Mouse (Mus musculus) heart, postnatal 25 days (tissue): ENCODE data around the gene Arntl. TPM values are rescaled to one million over a fixed set of nuclear protein-coding genes. Genes with fewer than 3 reads are reported as not detected.

ENCODE experiments used
- DNase-seq: peaks from one replicate; pipeline ENCODE4 v3.0.0; 2022; ENCODE audit warnings: low spot score
- intact Hi-C: fragments of 180-260 bp; cut with DNase I; formaldehyde crosslinking; loops from one replicate; pipeline ENCODE4 v1.15.1; 2025
- total RNA-seq, 2 experiments: library from RNA; stranded (reverse); gene quantifications; 2 replicates each; pipeline ENCODE4 v1.2.3; 2021

Arntl gene
- total RNA-seq, 2 experiments from 2014 or later, result 3.4 to 23.9 TPM

DNA sequence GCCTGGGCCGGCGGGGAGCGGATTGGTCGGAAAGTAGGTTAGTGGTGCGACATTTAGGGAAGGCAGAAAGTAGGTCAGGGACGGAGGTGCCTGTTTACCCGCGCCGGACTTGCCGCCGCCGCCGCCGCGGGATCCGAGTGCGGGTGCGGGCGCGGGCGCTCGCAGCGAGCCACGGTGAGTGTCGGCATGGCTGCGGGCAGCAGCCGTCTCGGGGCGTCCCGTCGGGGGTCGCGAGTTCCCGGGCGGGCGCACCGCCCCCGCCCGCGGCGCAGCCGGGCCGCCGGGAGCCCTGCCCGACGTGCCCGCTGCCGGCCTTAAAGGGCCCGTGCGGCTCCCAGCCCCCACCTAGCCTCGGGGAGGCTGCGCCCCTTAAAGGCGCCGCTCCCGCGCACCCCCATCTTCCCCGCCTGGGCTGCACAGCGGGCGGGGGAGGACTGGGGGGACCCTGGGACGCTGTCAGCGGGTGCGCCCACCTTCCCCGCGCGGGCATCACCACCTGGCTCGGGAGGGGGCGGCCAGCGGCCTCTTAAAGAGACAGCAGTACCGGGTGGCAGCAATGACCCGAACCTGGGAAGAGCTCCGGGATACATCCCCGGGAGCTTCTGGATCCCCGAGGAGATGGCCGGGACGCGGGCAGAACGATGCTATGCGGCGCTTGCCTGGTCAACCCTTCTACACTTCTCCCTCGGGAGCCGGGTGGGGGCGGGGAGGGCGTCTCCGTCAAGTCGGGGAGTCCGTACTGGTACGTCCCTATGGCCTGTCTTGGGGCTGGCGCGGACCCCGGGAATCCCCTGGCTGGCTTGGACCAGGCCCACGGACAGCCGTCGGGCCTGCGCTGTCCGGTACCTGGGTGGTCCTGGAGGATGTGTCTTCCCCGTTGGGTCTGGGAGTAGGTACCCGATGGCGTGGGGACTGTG, 464 bp downstream of the Arntl start:
- peak; percentile 53 for DNase-seq
- intact Hi-C loops, result loop anchor here (5.0 kb wide), 2 partner anchors 40 to 60 kb away; no protein-coding TSS in a partner anchor

DNA sequence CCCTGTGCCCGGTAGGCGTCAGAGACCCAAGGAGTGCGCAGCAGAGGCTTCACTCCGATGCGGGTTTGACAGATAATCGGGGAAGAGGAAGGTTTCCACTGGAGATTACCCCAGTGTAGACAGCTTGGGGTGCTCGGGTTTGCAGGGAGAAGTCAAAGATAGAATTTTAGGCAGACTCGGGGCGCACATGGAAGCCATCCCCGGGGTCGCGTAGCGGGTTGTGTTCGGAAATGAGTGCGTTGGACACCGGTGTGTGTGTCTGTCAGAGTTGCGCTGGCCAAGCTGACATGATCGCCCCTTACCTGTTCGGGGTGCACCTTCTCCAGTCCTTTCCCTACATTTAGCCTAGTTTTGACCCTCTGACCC, 1.1 kb downstream of the Arntl start:
- intact Hi-C loops, result loop anchor here (5.0 kb wide), 2 partner anchors 39 to 61 kb away; no protein-coding TSS in a partner anchor
- DNase-seq, result no peak

DNA sequence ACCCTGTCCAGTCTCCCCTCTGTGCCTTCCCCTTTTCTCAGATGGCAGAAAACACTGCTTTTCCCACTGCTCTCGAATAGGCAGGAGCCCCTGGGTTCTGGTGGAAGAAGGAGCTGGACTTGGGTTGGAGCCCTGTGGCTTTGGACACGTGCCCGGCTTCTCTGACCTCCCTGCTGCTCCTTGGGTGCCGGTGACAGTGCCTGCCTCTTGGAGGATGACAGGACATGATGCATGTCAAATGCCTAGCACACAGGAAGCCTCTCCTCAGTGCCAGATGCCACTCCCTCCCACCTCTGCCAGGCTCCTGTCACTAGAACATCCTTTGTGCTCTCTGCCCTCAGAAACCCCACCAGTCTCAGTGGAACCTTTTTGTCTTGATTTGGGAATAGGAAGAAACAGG, 3.2 kb downstream of the Arntl start:
- intact Hi-C loops, result no loop called here
- DNase-seq, result no peak

GRCm38 (mm10) chr7:113214245-113215169, 7.2 kb downstream of the Arntl start:
- DNase-seq, result no peak
- intact Hi-C loops, result no loop called here

GRCm38 (mm10) chr7:113216152-113216551, 8.9 kb downstream of the Arntl start:
- intact Hi-C loops, result no loop called here
- no peak for DNase-seq

DNA sequence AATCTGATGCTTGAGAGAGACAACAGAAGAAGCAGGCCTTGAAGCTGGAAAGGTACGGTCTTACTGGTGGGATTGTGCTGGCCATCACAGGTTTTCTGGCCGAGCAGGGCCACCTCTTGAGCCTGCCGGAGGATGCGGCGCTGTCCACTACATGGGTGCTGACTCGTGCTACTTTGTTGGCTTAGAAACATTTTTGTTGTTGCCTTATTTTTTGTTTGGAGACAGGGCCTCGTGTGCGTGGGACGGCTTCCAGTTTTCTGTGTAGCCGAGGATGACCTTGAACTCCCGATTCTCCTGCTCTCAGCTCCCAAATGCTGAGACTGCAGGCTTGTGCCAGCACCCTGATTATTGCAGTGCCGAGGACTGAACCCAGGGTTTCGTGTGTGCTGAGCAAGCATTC, 12.2 kb downstream of the Arntl start:
- DNase-seq, result no peak
- intact Hi-C loops, result no loop called here

DNA sequence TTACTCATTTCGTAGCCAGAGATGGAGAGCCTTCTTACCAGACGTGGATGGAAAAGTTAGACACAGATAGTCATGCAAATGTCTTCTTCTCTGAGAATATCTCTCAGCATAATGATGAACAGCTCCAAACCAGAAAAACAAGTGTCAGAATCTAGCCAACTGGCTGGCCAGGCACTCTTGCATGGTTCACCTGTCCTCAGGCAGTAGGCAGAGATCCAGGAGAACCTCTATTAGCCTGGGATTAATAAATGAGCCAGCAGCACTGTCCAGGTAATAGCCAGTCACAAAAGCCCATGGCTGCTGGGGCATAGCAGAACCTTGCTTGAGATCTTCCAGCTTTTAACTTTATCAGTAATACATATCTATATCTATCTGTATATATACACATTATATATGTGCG, 12.6 kb downstream of the Arntl start:
- intact Hi-C loops, result no loop called here
- no peak for DNase-seq

DNA sequence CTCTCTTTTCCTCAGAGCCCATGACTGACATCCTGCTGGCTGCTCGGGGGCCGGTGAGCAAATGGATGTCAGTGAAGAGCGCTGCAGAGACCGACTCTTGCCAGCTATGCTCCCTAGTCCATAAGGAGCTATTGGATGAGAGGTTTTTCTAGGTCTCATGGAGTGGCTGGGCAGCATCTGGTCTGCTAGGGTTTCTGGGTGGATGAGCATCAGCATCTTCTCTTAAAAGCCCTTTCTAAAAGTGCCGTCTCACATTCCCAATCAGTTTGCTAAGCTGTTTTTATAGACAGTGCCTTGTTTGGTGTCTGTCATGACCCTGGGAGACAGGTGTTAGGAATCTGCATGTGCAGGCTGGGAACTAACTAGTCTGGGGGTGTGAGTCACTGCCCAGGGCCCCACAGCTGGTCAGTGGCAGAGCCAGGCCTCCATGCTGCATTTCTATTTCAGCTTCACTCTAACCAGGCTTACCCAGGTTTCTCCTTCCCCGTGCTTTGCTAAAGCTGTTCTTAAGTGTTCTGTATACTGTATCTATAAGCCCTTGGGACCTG, 13.5 kb downstream of the Arntl start:
- no peak for DNase-seq
- intact Hi-C loops, result no loop called here

DNA sequence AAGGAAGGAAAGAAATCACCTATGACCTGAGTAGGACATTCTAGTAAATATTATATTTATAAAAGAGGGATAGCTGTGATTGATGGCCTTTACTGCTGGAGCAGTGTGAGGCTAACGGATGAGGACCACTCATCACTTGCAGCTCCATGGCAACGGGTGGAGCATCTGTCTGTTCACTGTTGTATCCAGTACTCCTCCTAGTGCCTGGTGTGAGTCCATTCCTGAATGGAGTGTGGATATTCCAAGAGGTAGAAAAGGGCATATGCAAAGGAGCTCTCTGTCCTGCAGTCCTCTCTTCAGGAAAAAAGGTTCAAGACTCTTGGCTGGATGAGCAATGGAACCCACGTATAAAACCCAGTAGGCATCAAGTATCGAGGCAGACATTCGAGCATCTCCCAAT, 15.6 kb downstream of the Arntl start:
- intact Hi-C loops, result no loop called here
- no peak for DNase-seq

DNA sequence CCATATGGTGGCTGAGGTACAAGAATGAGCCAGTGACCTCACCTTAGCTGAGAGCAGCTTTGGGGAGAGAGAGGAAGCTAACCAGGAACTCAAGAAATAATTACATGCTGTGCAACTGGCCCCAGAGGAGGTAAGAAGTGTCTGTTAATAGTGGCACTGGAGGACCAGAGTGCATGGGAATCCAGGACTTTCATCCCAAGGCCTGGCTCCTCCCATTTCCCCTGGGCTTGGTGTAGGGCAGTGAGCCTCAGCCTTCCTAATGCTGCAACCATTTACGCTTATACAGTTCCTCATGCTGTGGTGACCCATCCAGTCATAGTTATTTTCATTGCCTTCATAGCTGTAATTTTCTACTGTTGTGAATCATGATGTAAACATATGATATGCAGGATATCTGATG, 17.4 kb downstream of the Arntl start:
- no peak for DNase-seq
- intact Hi-C loops, result no loop called here

DNA sequence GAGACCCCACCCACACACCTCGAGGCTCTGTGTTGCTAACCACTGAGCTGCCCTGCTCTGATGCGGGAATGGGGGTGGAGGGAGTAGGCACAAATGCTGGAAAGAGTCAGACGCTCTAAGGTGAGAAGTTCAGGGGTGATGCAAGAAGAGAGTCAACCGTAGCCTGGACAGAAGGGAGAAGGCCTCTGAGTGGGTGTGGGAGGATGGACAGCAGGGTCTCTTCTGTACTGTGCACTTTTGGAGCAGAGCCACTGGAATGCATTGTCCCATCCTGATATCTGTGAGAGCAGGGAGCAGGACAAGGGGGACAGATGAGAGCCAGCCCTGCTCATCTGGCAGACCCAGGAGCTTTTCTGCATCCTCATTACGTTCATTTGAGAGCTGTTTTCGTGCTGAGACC, 21.2 kb downstream of the Arntl start:
- intact Hi-C loops, result no loop called here

DNA sequence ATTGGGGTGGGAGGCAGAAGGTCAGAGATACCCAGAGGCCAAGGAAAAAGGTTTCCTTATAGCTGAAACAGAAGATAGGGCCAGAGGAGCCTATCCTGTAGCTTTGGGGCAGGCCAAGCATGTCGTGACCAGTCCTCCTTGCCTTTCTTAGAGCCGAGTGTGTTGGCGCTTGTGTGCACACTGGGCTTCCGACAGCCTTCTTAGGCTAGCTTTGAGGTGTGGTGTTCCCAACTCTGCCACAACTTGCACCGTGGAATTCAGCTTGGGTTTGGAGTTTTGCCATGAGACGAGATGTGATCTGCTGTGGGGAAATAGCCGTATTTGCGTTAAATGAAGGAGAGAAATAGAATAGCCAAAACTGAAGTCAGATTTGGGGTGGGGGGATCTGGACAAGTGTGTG, 28.9 kb downstream of the Arntl start:
- DNase-seq, result no peak
- intact Hi-C loops, result no loop called here

More for the DNA sequence above, 21.2 kb downstream of the Arntl start:
- DNase-seq, result no peak

GRCm38 (mm10) chr7:113238365-113238764, 31.1 kb downstream of the Arntl start:
- intact Hi-C loops, result no loop called here
- DNase-seq, result no peak

DNA sequence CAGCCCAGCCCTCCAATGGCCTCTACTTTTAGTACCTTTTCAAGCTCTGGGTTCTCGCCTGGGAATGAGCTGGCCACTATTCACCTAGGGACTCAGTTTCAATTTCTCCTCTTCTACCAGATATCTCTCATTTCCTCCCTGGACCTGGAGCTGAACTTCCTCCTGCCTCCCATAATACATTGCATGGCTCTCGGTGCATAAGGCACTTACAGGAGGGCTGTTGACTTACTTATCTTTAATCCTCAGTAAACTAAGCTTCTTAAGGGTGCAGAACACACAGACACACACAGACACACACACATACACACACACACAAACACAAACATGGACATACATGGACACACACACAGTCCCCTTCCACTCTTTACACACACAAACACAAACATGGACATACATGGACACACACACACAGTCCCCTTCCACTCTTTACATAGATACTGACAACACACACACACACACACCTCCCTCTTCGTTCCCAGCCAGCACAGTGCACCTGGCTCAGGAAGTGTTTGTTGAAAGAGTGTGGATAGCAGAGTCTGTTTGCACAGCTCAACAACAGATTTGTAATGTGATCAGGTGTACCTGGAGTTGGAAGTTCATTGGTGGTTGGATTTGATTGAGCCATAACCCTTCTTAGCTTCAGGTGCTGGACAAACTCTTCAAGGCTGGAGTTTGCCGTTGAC, 32.3 kb downstream of the Arntl start:
- no peak for DNase-seq
- intact Hi-C loops, result no loop called here

DNA sequence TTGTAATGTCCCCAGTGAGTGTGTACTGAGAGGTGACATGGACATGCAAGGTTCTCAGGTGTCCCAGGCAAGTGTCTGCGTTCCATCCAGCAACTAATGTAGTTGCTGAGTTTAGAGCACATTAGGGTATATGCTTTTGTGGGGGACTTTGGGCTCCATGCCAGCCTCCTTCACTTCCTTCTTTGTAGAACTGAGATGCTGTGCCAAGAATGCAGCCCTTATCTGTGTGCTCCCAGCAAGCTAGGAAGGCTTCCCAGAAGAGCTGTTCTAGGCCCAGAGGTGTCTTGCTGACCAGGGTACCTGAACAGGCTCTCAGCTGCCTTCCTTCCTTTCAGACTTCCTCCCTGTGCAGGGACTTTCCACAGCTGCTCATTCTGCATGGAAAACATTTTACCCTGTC, 33.2 kb downstream of the Arntl start:
- intact Hi-C loops, result no loop called here
- no peak for DNase-seq

DNA sequence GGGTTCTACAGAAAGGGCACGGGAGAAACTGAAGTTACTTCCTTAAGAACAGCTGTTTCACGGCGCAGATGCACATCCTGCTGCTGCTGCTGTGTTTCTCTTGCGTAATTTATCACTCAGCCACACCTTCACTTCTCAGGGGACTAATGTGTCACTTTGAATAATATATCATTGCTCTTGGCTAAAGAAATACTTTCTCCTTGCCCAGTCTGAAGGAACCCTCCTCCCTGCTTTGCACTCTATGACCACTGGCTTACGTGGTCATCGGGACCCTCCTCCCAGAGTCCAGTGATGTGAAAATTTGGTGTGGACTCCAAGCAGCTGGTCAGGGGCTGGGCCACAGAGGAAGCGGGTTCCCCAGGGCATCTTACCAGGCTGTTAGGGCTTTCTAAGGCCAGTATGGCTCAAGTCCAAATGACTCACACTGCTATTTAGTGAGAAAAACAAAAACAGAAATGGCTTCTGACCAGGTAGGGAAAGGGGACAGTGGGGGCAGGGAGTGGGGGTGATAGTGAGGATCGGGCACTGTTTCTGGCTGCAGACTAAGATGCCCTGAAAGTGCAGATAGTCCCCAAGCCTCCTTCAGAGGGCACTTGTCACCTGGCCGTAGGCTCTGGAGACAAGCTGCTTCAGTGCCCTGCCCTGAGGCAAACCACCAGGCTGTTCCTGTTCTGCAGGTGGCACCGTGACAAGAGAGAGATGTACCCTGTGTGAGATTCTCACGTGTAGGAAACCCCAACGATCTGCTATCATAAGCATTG, 34.8 kb downstream of the Arntl start:
- intact Hi-C loops, result no loop called here
- peak; percentile 24 for DNase-seq

GRCm38 (mm10) chr7:113242688-113243087, 35.4 kb downstream of the Arntl start:
- intact Hi-C loops, result no loop called here
- no peak for DNase-seq

DNA sequence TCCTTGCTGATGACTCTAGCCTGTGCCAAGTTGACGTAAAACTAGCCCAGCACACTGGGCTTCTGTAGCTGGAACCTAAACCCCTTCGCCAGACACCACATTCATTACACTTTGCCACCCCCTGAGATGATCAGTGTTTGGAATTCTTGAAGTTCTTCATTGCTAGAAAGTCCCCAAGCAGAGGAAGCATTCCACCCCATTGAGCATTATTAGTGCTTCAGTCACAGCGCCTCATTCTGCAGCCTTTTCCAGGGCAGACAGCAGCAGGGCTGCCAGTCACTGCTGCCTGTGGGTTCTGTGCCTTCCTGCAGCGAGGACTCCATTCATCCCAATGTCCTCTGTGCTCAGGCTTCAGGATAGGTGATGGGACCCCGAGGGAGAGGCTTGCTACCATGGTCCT, 37.9 kb downstream of the Arntl start:
- DNase-seq, result no peak
- intact Hi-C loops, result loop anchor here (5.0 kb wide), 1 partner anchor 38 kb away; the partner anchor contains the start of gene Arntl

GRCm38 (mm10) chr7:113246512-113246911, 39.2 kb downstream of the Arntl start:
- intact Hi-C loops, result loop anchor here (5.0 kb wide), 1 partner anchor 39 kb away; the partner anchor contains the start of gene Arntl
- no peak for DNase-seq
